Mouse (Mus musculus) myocyte (in vitro differentiated cells): ENCODE data around the gene Adamts14.

Experiments
- E2F4 ChIP-seq: IDR thresholded peaks from one replicate; pipeline ENCODE4 v1.6.1; 2011; ENCODE audit warnings: mild to moderate bottlenecking, control low read depth, moderate library complexity; ENCODE audit not compliant: insufficient read depth
- MAX ChIP-seq: IDR thresholded peaks from one replicate; pipeline ENCODE4 v1.6.1; 2011; ENCODE audit warnings: low read depth, mild to moderate bottlenecking, control low read depth
- MYOD1 ChIP-seq, 3 experiments: IDR thresholded peaks; one replicate each; pipeline ENCODE4 v1.6.1; 2011; ENCODE audit warnings: control low read depth in 2 of 3, low read depth in 2 of 3, mild to moderate bottlenecking in 2 of 3, moderate library complexity in 1 of 3; ENCODE audit not compliant: insufficient read length in 2 of 3, control insufficient read depth in 1 of 3
- MYOG ChIP-seq, 3 experiments: IDR thresholded peaks; one replicate each; pipeline ENCODE4 v1.6.1; 2011; ENCODE audit warnings: control low read depth in 2 of 3, low read depth in 2 of 3, mild to moderate bottlenecking in 2 of 3; ENCODE audit not compliant: insufficient read length in 2 of 3, control insufficient read depth in 1 of 3, insufficient read depth in 1 of 3
- POLR2A ChIP-seq: IDR thresholded peaks from one replicate; pipeline ENCODE4 v1.6.1; 2011; ENCODE audit warnings: low read depth, mild to moderate bottlenecking, control low read depth, moderate library complexity; ENCODE audit not compliant: insufficient read length
- POLR2AphosphoS2 ChIP-seq: IDR thresholded peaks from one replicate; pipeline ENCODE4 v1.6.1; 2011; ENCODE audit warnings: low read depth, control low read depth; ENCODE audit not compliant: insufficient read length
- TCF12 ChIP-seq: IDR thresholded peaks from one replicate; pipeline ENCODE4 v1.6.1; 2011; ENCODE audit warnings: mild to moderate bottlenecking, control low read depth; ENCODE audit not compliant: poor library complexity, insufficient read depth, severe bottlenecking
- USF1 ChIP-seq: IDR thresholded peaks from one replicate; pipeline ENCODE4 v1.6.1; 2011; ENCODE audit warnings: low read depth, mild to moderate bottlenecking, control low read depth, moderate library complexity

DNA sequence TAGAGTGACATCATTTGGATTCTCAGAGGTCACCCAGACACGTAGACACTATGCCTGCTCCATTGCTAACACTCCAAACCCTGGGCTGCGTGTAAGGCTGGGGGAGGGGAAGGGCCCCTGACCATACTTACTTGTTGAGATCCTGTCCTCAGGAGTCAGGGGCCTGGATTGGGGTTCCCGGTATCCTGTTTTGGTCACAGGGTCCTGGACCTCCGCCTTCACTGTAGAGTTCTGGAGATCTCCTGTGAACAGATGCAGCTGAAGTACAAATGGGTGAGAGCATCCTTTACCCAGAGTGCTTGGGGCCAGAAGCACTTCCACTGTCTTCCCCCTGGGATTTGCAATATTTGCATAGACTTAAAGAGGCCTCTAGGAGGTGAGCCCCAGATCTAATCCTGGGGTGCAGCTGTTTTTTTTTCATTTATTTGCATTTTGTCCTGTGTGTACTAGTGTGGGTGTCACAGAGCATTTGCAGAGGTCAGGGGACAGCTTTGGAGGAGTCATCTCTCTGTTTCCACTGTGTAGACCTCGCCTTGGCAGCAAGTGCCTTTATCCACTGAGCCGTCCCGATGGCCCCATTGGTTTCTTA, 72.9 kb downstream of the Adamts14 start:
- TF ChIP-seq TCF12 (no peak), POLR2A (no peak), MYOG (IDR thresholded peaks at IDR 0.05; ENCODE audit: control insufficient read depth in 1 of 3, insufficient read depth in 1 of 3, insufficient read length in 2 of 3, low read depth in 2 of 3) (no peak), E2F4 (no peak), POLR2AphosphoS2 (no peak), USF1 (no peak), MAX (no peak), MYOD1 (IDR thresholded peaks at IDR 0.05; ENCODE audit: control insufficient read depth in 1 of 3, insufficient read length in 2 of 3, low read depth in 2 of 3) (no peak)
